Mouse (Mus musculus) midbrain, embryonic 12.5 days (tissue): ENCODE data around the gene Tango6. TPM values are rescaled to one million over a fixed set of nuclear protein-coding genes. Genes with fewer than 3 reads are reported as not detected.

Source experiments
- ATAC-seq: fragments of 200-750 bp; cut with Nextera tagmentation; 2 replicates; pipeline ENCODE4 v1.8.0; 2017; ENCODE audit warnings: low read depth, moderate TSS enrichment, moderate library complexity; ENCODE audit not compliant: low FRiP score
- H3K27ac ChIP-seq: fragments of 300-500 bp; sonication (generic); replicated peaks from 2 replicates; pipeline ENCODE4 v1.5.1; 2016; ENCODE audit warnings: mild to moderate bottlenecking
- H3K27me3 ChIP-seq: fragments of 300-500 bp; sonication (generic); 2 replicates; pipeline ENCODE4 v1.6.1; 2016; ENCODE audit warnings: mild to moderate bottlenecking
- H3K36me3 ChIP-seq: fragments of 300-500 bp; sonication (generic); 2 replicates; pipeline ENCODE4 v1.6.1; 2016
- H3K4me1 ChIP-seq: fragments of 300-500 bp; sonication (generic); 2 replicates; pipeline ENCODE4 v1.6.1; 2016
- H3K4me2 ChIP-seq: fragments of 300-500 bp; sonication (generic); replicated peaks from 2 replicates; pipeline ENCODE4 v1.6.1; 2016; ENCODE audit warnings: mild to moderate bottlenecking, moderate library complexity
- H3K4me3 ChIP-seq: fragments of 300-500 bp; sonication (generic); 2 replicates; pipeline ENCODE4 v1.5.1; 2016; ENCODE audit warnings: mild to moderate bottlenecking
- H3K9ac ChIP-seq: fragments of 300-500 bp; sonication (generic); replicated peaks from 2 replicates; pipeline ENCODE4 v1.6.1; 2016; ENCODE audit warnings: mild to moderate bottlenecking, moderate library complexity
- H3K9me3 ChIP-seq: fragments of 300-500 bp; sonication (generic); 2 replicates; pipeline ENCODE4 v1.6.1; 2016; ENCODE audit warnings: mild to moderate bottlenecking
- WGBS: fragments of 180-500 bp; shearing (Covaris S2); methylation state at CpG from one replicate; pipeline ENCODE4 v1.1.7; 2016; 5-methylcytosine and 5-hydroxymethylcytosine counted together
- polyA plus RNA-seq: library from polyadenylated mRNA; unstranded; fragments of >200 nt; fragmentation: Nextera tagmentation; extraction: Ambion mirVana; gene quantifications from 2 replicates; pipeline ENCODE4 v1.2.1, GENCODE M21; 2016

The Tango6 gene
- polyA plus RNA-seq, 1 experiment from 2014 or later, result 10.8 TPM

GRCm38 (mm10) chr8:106765570-106765969 is 82.7 kb downstream of the Tango6 start:
- 97% methylated on average over 2 of the region's 2 CpGs for WGBS
- H3K9me3 ChIP-seq, result no peaks in the 10 kb centered on the region

GRCm38 (mm10) chr8:106766736-106767135 is 83.9 kb downstream of the Tango6 start:
- H3K4me3 ChIP-seq, result no peak overlapping the region
- no peak overlapping the region for H3K27ac ChIP-seq
- peaks cover 8% of the 10 kb centered on the region for H3K4me1 ChIP-seq
- no peaks in the 10 kb centered on the region for H3K36me3 ChIP-seq
- ATAC-seq, result no peak
- peaks cover 3% of the 10 kb centered on the region; the same call in 1 of the 2 replicates for H3K27me3 ChIP-seq
- 88% methylated on average over 5 of the region's 5 CpGs for WGBS
- no peaks in the 10 kb centered on the region for H3K9me3 ChIP-seq
- H3K4me2 ChIP-seq, result no peak overlapping the region
- no peak overlapping the region for H3K9ac ChIP-seq

More at GRCm38 (mm10) chr8:106765570-106765969, 82.7 kb downstream of the Tango6 start:
- H3K4me1 ChIP-seq, result peaks cover 19% of the 10 kb centered on the region
- H3K36me3 ChIP-seq, result no peaks in the 10 kb centered on the region
- no peak for ATAC-seq
- no peak overlapping the region for H3K27ac ChIP-seq
- H3K4me2 ChIP-seq, result no peak overlapping the region
- H3K27me3 ChIP-seq, result peaks cover 7% of the 10 kb centered on the region; the same call in 1 of the 2 replicates
- H3K9ac ChIP-seq, result no peak overlapping the region
- H3K4me3 ChIP-seq, result no peak overlapping the region

- 83% methylated on average over 13 of the region's 13 CpGs for WGBS
- Histone ChIP-seq H3K4me2 (no peak overlapping the region), H3K4me3 (no peak overlapping the region), H3K9me3 (no peaks in the 10 kb centered on the region), H3K27me3 (peaks cover 1% of the 10 kb centered on the region; the same call in 1 of the 2 replicates), H3K36me3 (no peaks in the 10 kb centered on the region), H3K9ac (no peak overlapping the region), H3K27ac (no peak overlapping the region), H3K4me1 (no peaks in the 10 kb centered on the region)
- no peak for ATAC-seq
These were observed 86.4 kb downstream of the Tango6 start for GRCm38 (mm10) chr8:106769147-106769805.

- Histone ChIP-seq H3K4me2 (no peak overlapping the region), H3K27me3 (no peaks in the 10 kb centered on the region), H3K36me3 (no peaks in the 10 kb centered on the region), H3K9ac (no peak overlapping the region), H3K4me1 (no peaks in the 10 kb centered on the region), H3K9me3 (no peaks in the 10 kb centered on the region), H3K27ac (no peak overlapping the region), H3K4me3 (no peak overlapping the region)
- WGBS, result 91% methylated on average over 9 of the region's 9 CpGs
- ATAC-seq, result no peak
These were observed 87.8 kb downstream of the Tango6 start for GRCm38 (mm10) chr8:106770596-106771179.

GRCm38 (mm10) chr8:106772094-106772493 is 89.2 kb downstream of the Tango6 start:
- no peak overlapping the region for H3K27ac ChIP-seq
- no peak overlapping the region for H3K4me2 ChIP-seq
- H3K27me3 ChIP-seq, result no peaks in the 10 kb centered on the region
- H3K36me3 ChIP-seq, result no peaks in the 10 kb centered on the region
- no peak overlapping the region for H3K9ac ChIP-seq
- no peak overlapping the region for H3K4me3 ChIP-seq
- H3K4me1 ChIP-seq, result no peaks in the 10 kb centered on the region
- ATAC-seq, result no peak
- H3K9me3 ChIP-seq, result no peaks in the 10 kb centered on the region
- 87% methylated on average over 6 of the region's 6 CpGs for WGBS

- no peaks in the 10 kb centered on the region for H3K27me3 ChIP-seq
- no peaks in the 10 kb centered on the region for H3K36me3 ChIP-seq
- no peak for ATAC-seq
- H3K4me2 ChIP-seq, result no peak overlapping the region
- no peak overlapping the region for H3K9ac ChIP-seq
- H3K4me3 ChIP-seq, result no peak overlapping the region
- H3K4me1 ChIP-seq, result no peaks in the 10 kb centered on the region
- 98% methylated on average over 3 of the region's 3 CpGs for WGBS
- H3K9me3 ChIP-seq, result no peaks in the 10 kb centered on the region
- H3K27ac ChIP-seq, result no peak overlapping the region
These were observed 89.6 kb downstream of the Tango6 start for GRCm38 (mm10) chr8:106772501-106772900.

- H3K27ac ChIP-seq, result no peak overlapping the region
- no peak overlapping the region for H3K4me2 ChIP-seq
- no peaks in the 10 kb centered on the region for H3K4me1 ChIP-seq
- H3K36me3 ChIP-seq, result no peaks in the 10 kb centered on the region
- no peak for ATAC-seq
- no peaks in the 10 kb centered on the region for H3K9me3 ChIP-seq
- H3K4me3 ChIP-seq, result no peak overlapping the region
- H3K27me3 ChIP-seq, result no peaks in the 10 kb centered on the region
- no peak overlapping the region for H3K9ac ChIP-seq
- 77% methylated on average over 8 of the region's 8 CpGs for WGBS
These were observed 91.9 kb downstream of the Tango6 start for GRCm38 (mm10) chr8:106774567-106775320.

GRCm38 (mm10) chr8:106789623-106790022 is 106.8 kb downstream of the Tango6 start:
- no peak overlapping the region for H3K9ac ChIP-seq
- 74% methylated on average over 4 of the region's 4 CpGs for WGBS
- H3K4me2 ChIP-seq, result no peak overlapping the region
- no peak overlapping the region for H3K4me3 ChIP-seq
- no peaks in the 10 kb centered on the region for H3K36me3 ChIP-seq
- peaks cover 3% of the 10 kb centered on the region; the same call in 1 of the 2 replicates for H3K4me1 ChIP-seq
- no peak overlapping the region for H3K27ac ChIP-seq
- H3K9me3 ChIP-seq, result no peaks in the 10 kb centered on the region
- no peak for ATAC-seq
- no peaks in the 10 kb centered on the region for H3K27me3 ChIP-seq

- Histone ChIP-seq H3K27me3 (no peaks in the 10 kb centered on the region), H3K36me3 (no peaks in the 10 kb centered on the region), H3K4me2 (no peak overlapping the region), H3K4me1 (no peaks in the 10 kb centered on the region), H3K4me3 (no peak overlapping the region), H3K27ac (no peak overlapping the region), H3K9ac (no peak overlapping the region), H3K9me3 (no peaks in the 10 kb centered on the region)
- 96% methylated on average over 2 of the region's 2 CpGs for WGBS
- ATAC-seq, result no peak
These were observed 112.0 kb downstream of the Tango6 start for GRCm38 (mm10) chr8:106794820-106795219.

- no peaks in the 10 kb centered on the region for H3K27me3 ChIP-seq
- no peak overlapping the region for H3K4me2 ChIP-seq
- H3K4me3 ChIP-seq, result no peak overlapping the region
- ATAC-seq, result no peak
- H3K9ac ChIP-seq, result no peak overlapping the region
- H3K9me3 ChIP-seq, result no peaks in the 10 kb centered on the region
- H3K27ac ChIP-seq, result no peak overlapping the region
- H3K4me1 ChIP-seq, result no peaks in the 10 kb centered on the region
- H3K36me3 ChIP-seq, result no peaks in the 10 kb centered on the region
- 64% methylated on average over 1 of the region's 1 CpGs for WGBS
These were observed 117.0 kb downstream of the Tango6 start for GRCm38 (mm10) chr8:106799821-106800220.

GRCm38 (mm10) chr8:106801261-106801660 is 118.4 kb downstream of the Tango6 start:
- Histone ChIP-seq H3K27me3 (no peaks in the 10 kb centered on the region), H3K9ac (no peak overlapping the region), H3K4me2 (no peak overlapping the region), H3K4me1 (no peaks in the 10 kb centered on the region), H3K36me3 (0 out of 2 replicates have a peak, but pooled peaks cover 3% of the 10 kb centered on the region), H3K27ac (no peak overlapping the region), H3K9me3 (no peaks in the 10 kb centered on the region), H3K4me3 (no peak overlapping the region)
- WGBS, result 92% methylated on average over 11 of the region's 11 CpGs
- ATAC-seq, result no peak
